Mouse (Mus musculus): ENCODE data around the gene Mbip.

- no peak for TF ChIP-seq CTCF (IDR thresholded peaks at IDR 0.05; ENCODE audit: borderline replicate concordance, insufficient read depth, low read length)
- no peak for TF ChIP-seq POLR2A (IDR thresholded peaks at IDR 0.05; ENCODE audit: low read depth, low read length)
These were observed 6.2 kb downstream of the Mbip start for GRCm38 (mm10) chr12:56339295-56340056.
